Mouse (Mus musculus): ENCODE data around the gene Dhodh. TPM values are rescaled to one million over a fixed set of nuclear protein-coding genes. Genes with fewer than 3 reads are reported as not detected.

Gene Dhodh
- polyA plus RNA-seq, 1 experiment from 2014 or later: 33.4 TPM

- Histone ChIP-seq H3K4me3 (ENCODE audit: low read depth, low read length) (no peak overlapping the region), H3K27me3 (replicated peaks; ENCODE audit: control insufficient read depth, insufficient read depth, low read length) (no peaks in the 10 kb centered on the region), H3K27ac (ENCODE audit: low read depth, low read length) (no peak overlapping the region), H3K36me3 (ENCODE audit: control insufficient read depth, insufficient read depth, low read length) (peaks cover 9% of the 10 kb centered on the region), H3K9me3 (replicated peaks; ENCODE audit: control insufficient read depth, low read length) (no peaks in the 10 kb centered on the region), H3K4me2 (ENCODE audit: low read length) (no peak overlapping the region), H3K9ac (ENCODE audit: low read length) (no peak overlapping the region), H3K4me1 (ENCODE audit: control insufficient read depth, insufficient read depth, low read length) (no peaks in the 10 kb centered on the region)
- ATAC-seq: no peak
- no peak for DNase-seq (ENCODE audit: low spot score)
- 75% methylated on average over 5 of the region's 5 CpGs for WGBS
Measured at GRCm38 (mm10) chr8:109542165-109542564, 66.3 kb downstream of the Dhodh start.

Other genes with a start within 250 kb of the Dhodh start
- gene Pmfbp1, start 114.6 kb downstream of the Dhodh start, polyA plus RNA-seq (2014; fragmentation: Nextera tagmentation; extraction: Ambion mirVana): 0.58 and 0.61 TPM in 2 replicates
- 14.6 and 17.9 TPM in 2 replicates for gene Dhx38, start 42.8 kb downstream of the Dhodh start, polyA plus RNA-seq (2014; fragmentation: Nextera tagmentation; extraction: Ambion mirVana)
- 33.4 and 34.1 TPM in 2 replicates for gene Txnl4b, start 42.8 kb downstream of the Dhodh start, polyA plus RNA-seq (2014; fragmentation: Nextera tagmentation; extraction: Ambion mirVana)
- 0.13 and 0.64 TPM in 2 replicates for gene Hp, start 29.5 kb downstream of the Dhodh start, polyA plus RNA-seq (2014; fragmentation: Nextera tagmentation; extraction: Ambion mirVana)
- 0.11 TPM in 1 of 2 replicates, not detected in the other for gene Pkd1l3, start 5.8 kb upstream of the Dhodh start, polyA plus RNA-seq (2014; fragmentation: Nextera tagmentation; extraction: Ambion mirVana)
- gene Ist1, start 84.6 kb upstream of the Dhodh start, polyA plus RNA-seq (2014; fragmentation: Nextera tagmentation; extraction: Ambion mirVana): 172 and 187 TPM in 2 replicates
- 73.9 and 76.2 TPM in 2 replicates for gene Zfp821, start 96.9 kb upstream of the Dhodh start, polyA plus RNA-seq (2014; fragmentation: Nextera tagmentation; extraction: Ambion mirVana)
- 3.4 and 3.8 TPM in 2 replicates for gene Atxn1l, start 129.1 kb upstream of the Dhodh start, polyA plus RNA-seq (2014; fragmentation: Nextera tagmentation; extraction: Ambion mirVana)
- gene Ap1g1, start 169.9 kb upstream of the Dhodh start, polyA plus RNA-seq (2014; fragmentation: Nextera tagmentation; extraction: Ambion mirVana): 33.5 and 35.7 TPM in 2 replicates